ENCODE assay signal across 11 mouse cellular contexts in genomic region chr5:117314587-117315428, GRCm38 (mm10). TPM values are rescaled to one million over a fixed set of nuclear protein-coding genes. Genes with fewer than 3 reads are reported as not detected.
DNase-seq lines count a peak whose midpoint lies in the region; ATAC-seq lines count a peak whose summit lies in the region.
"Had no signal": no experiment of that assay in that cellular context is flagged by ENCODE, and none has a peak within 500 bp of the region (broad histone marks: within the 10 kb centered on the region; RNA-seq: fewer than 3 reads in every experiment).

No protein-coding gene starts in this region.

- WGBS in midbrain, embryonic 10.5 days, result 20% methylated on average over 9 of the region's 9 CpGs
- 16% methylated on average over 9 of the region's 9 CpGs for WGBS in midbrain, embryonic 15.5 days
- 25% methylated on average over 9 of the region's 9 CpGs for WGBS in limb, embryonic 13.5 days
- WGBS in stomach, embryonic 14.5 days, result 20% methylated on average over 9 of the region's 9 CpGs

- peak; percentile 23 for DNase-seq in embryo, embryonic 11 days
- DNase-seq in embryo, embryonic 10 days (ENCODE audit: low spot score), result no peak
- peak; percentile 23 for DNase-seq in midbrain, embryonic 10.5 days (ENCODE audit: low spot score)
- no peak for DNase-seq in left cerebral cortex, postnatal 36 days (ENCODE audit: low spot score in 2 of 2)
- no peak for DNase-seq in layer of hippocampus, adult 11-12 months (ENCODE audit: low spot score)
- DNase-seq: heart, postnatal 36 days; thymus, postnatal 36 days had no signal

- no peak overlapping the region for H3K4me3 ChIP-seq in midbrain, embryonic 10.5 days
- H3K4me3 ChIP-seq in midbrain, embryonic 15.5 days, result no peak overlapping the region
- no peak overlapping the region for H3K4me3 ChIP-seq in limb, embryonic 13.5 days
- no peak overlapping the region for H3K4me3 ChIP-seq in stomach, embryonic 14.5 days (ENCODE audit: low read depth, low read length)

- intact Hi-C loops in left cerebral cortex, postnatal 36 days (cut with DNase I), result loop anchor here (5.0 kb wide), 1 partner anchor 42 kb away; the partner anchor contains the start of gene Wsb2

- no peak overlapping the region for H3K4me2 ChIP-seq in midbrain, embryonic 15.5 days
- H3K4me2 ChIP-seq in limb, embryonic 13.5 days (replicated peaks), result peak overlapping the region; percentile 50
- H3K4me2 ChIP-seq in stomach, embryonic 14.5 days (replicated peaks; ENCODE audit: low read depth, low read length), result peak overlapping the region; percentile 24

- peaks cover 41% of the 10 kb centered on the region for H3K4me1 ChIP-seq in midbrain, embryonic 10.5 days
- peaks cover 21% of the 10 kb centered on the region; the same call in 1 of the 2 replicates for H3K4me1 ChIP-seq in midbrain, embryonic 15.5 days
- peaks cover 26% of the 10 kb centered on the region for H3K4me1 ChIP-seq in limb, embryonic 13.5 days
- peaks cover 18% of the 10 kb centered on the region for H3K4me1 ChIP-seq in stomach, embryonic 14.5 days (ENCODE audit: control insufficient read depth, insufficient read depth, low read length)

- peaks cover 62% of the 10 kb centered on the region for H3K27me3 ChIP-seq in midbrain, embryonic 10.5 days (ENCODE audit: low read depth, poor library complexity, severe bottlenecking)
- peaks cover 5% of the 10 kb centered on the region for H3K27me3 ChIP-seq in midbrain, embryonic 15.5 days (replicated peaks)
- peaks cover 6% of the 10 kb centered on the region; the same call in 1 of the 2 replicates for H3K27me3 ChIP-seq in limb, embryonic 13.5 days
- H3K27me3 ChIP-seq in stomach, embryonic 14.5 days (ENCODE audit: control insufficient read depth, insufficient read depth, low read length), result no peaks in the 10 kb centered on the region

- H3K27ac ChIP-seq in midbrain, embryonic 10.5 days (replicated peaks), result peak overlapping the region; percentile 49
- H3K27ac ChIP-seq in midbrain, embryonic 15.5 days, result no peak overlapping the region
- peak overlapping the region; percentile 44; the same call in 1 of the 2 replicates for H3K27ac ChIP-seq in limb, embryonic 13.5 days
- peak overlapping the region; percentile 84 for H3K27ac ChIP-seq in stomach, embryonic 14.5 days (ENCODE audit: low read length)

- H3K9ac ChIP-seq in midbrain, embryonic 15.5 days, result no peak overlapping the region
- no peak overlapping the region for H3K9ac ChIP-seq in limb, embryonic 13.5 days
- H3K9ac ChIP-seq in stomach, embryonic 14.5 days (replicated peaks; ENCODE audit: low read depth, low read length), result no peak overlapping the region

- no peaks in the 10 kb centered on the region; the same call in 1 of the 2 replicates for H3K9me3 ChIP-seq in midbrain, embryonic 10.5 days (replicated peaks)
- no peaks in the 10 kb centered on the region for H3K9me3 ChIP-seq in midbrain, embryonic 15.5 days
- H3K9me3 ChIP-seq in limb, embryonic 13.5 days, result no peaks in the 10 kb centered on the region
- no peaks in the 10 kb centered on the region for H3K9me3 ChIP-seq in stomach, embryonic 14.5 days (ENCODE audit: control insufficient read depth, low read depth, low read length)

- no peak for ATAC-seq in midbrain, embryonic 15.5 days (replicated peaks)
- ATAC-seq in limb, embryonic 13.5 days (ENCODE audit: low FRiP score, low read depth), result peak; percentile 46; the same call in 1 of the 2 replicates
- peak; percentile 56 for ATAC-seq in stomach, embryonic 14.5 days (ENCODE audit: insufficient number of reproducible peaks, insufficient read depth, low FRiP score, low read depth)
- ATAC-seq: forebrain, embryonic 16.5 days had no signal

- H3K36me3 ChIP-seq in midbrain, embryonic 10.5 days, result no peaks in the 10 kb centered on the region
- H3K36me3 ChIP-seq in midbrain, embryonic 15.5 days (replicated peaks), result no peaks in the 10 kb centered on the region
- H3K36me3 ChIP-seq in limb, embryonic 13.5 days, result no peaks in the 10 kb centered on the region
- no peaks in the 10 kb centered on the region for H3K36me3 ChIP-seq in stomach, embryonic 14.5 days (ENCODE audit: control insufficient read depth, insufficient read depth, low read length)

RNA-seq across cellular contexts. Expression of gene Vsig10, which starts 4.1 kb away (rescaled TPM):
- 2.7 and 4.0 TPM in 2 replicates for polyA plus RNA-seq in midbrain, embryonic 10.5 days (2016; fragmentation: Nextera tagmentation; extraction: Ambion mirVana)
- polyA plus RNA-seq in midbrain, embryonic 15.5 days (2015; fragmentation: Nextera tagmentation; extraction: Ambion mirVana), result 1.0 and 2.1 TPM in 2 replicates
- polyA plus RNA-seq in limb, embryonic 13.5 days (2015; fragmentation: Nextera tagmentation; extraction: Ambion mirVana), result 7.6 and 9.6 TPM in 2 replicates
- polyA plus RNA-seq in stomach, embryonic 14.5 days (2014; fragmentation: Nextera tagmentation; extraction: Ambion mirVana), result 10.9 and 14.5 TPM in 2 replicates
- total RNA-seq in left cerebral cortex, postnatal 36 days (2021), result 1 to 10 TPM; 2.7 to 2.9 TPM

RNA-seq across cellular contexts. Expression of gene Pebp1, which starts 27.4 kb away (rescaled TPM):
- 946 and 962 TPM in 2 replicates for polyA plus RNA-seq in midbrain, embryonic 10.5 days (2016; fragmentation: Nextera tagmentation; extraction: Ambion mirVana)
- 1,104 and 1,156 TPM in 2 replicates for polyA plus RNA-seq in midbrain, embryonic 15.5 days (2015; fragmentation: Nextera tagmentation; extraction: Ambion mirVana)
- 763 and 771 TPM in 2 replicates for polyA plus RNA-seq in limb, embryonic 13.5 days (2015; fragmentation: Nextera tagmentation; extraction: Ambion mirVana)
- 706 and 729 TPM in 2 replicates for polyA plus RNA-seq in stomach, embryonic 14.5 days (2014; fragmentation: Nextera tagmentation; extraction: Ambion mirVana)
- total RNA-seq in left cerebral cortex, postnatal 36 days (2021), result 100 to 1,000 TPM; 647 to 753 TPM

RNA-seq across cellular contexts. Expression of gene Wsb2, which starts 42.3 kb away (rescaled TPM):
- polyA plus RNA-seq in midbrain, embryonic 10.5 days (2016; fragmentation: Nextera tagmentation; extraction: Ambion mirVana), result 48.4 and 61.6 TPM in 2 replicates
- polyA plus RNA-seq in midbrain, embryonic 15.5 days (2015; fragmentation: Nextera tagmentation; extraction: Ambion mirVana), result 290 and 311 TPM in 2 replicates
- polyA plus RNA-seq in limb, embryonic 13.5 days (2015; fragmentation: Nextera tagmentation; extraction: Ambion mirVana), result 54.9 and 55.2 TPM in 2 replicates
- 40.0 and 53.1 TPM in 2 replicates for polyA plus RNA-seq in stomach, embryonic 14.5 days (2014; fragmentation: Nextera tagmentation; extraction: Ambion mirVana)
- 100 to 1,000 TPM; 294 to 334 TPM for total RNA-seq in left cerebral cortex, postnatal 36 days (2021)

Comparison
In these comparisons a context has a peak if more than half of its experiments do, and no peak if none do; other contexts are left out.
1. DNase-seq: peak in embryo, embryonic 11 days (single experiment) and midbrain, embryonic 10.5 days (single experiment); none in embryo, embryonic 10 days (single experiment), left cerebral cortex, postnatal 36 days (0 of 2) and layer of hippocampus, adult 11-12 months (single experiment).